Mouse (Mus musculus) thymus, adult 2 months (tissue): ENCODE measurements around the gene Gm49369. TPM values are rescaled to one million over a fixed set of nuclear protein-coding genes. Genes with fewer than 3 reads are reported as not detected.

Experiments
- DNase-seq: peaks from one replicate; pipeline ENCODE4 v3.0.0; 2021
- H3K27ac ChIP-seq: fragments of 200-500 bp; 2 replicates; pipeline ENCODE4 v1.5.1; 2012; ENCODE audit warnings: low read length, control low read depth; ENCODE audit not compliant: control insufficient read depth, insufficient read depth
- H3K27me3 ChIP-seq: fragments of 200-500 bp; 2 replicates; pipeline ENCODE4 v1.6.1; 2012; ENCODE audit warnings: mild to moderate bottlenecking, low read length, moderate library complexity, mixed read lengths; ENCODE audit not compliant: control insufficient read depth, insufficient read depth
- H3K36me3 ChIP-seq: fragments of 200-500 bp; 2 replicates; pipeline ENCODE4 v1.6.1; 2012; ENCODE audit warnings: mild to moderate bottlenecking, low read length, moderate library complexity; ENCODE audit not compliant: control insufficient read depth, insufficient read depth
- H3K4me1 ChIP-seq: fragments of 200-500 bp; replicated peaks from 2 replicates; pipeline ENCODE4 v1.6.1; 2012; ENCODE audit warnings: low read length; ENCODE audit not compliant: control insufficient read depth, insufficient read depth
- H3K4me3 ChIP-seq: fragments of 200-500 bp; 2 replicates; pipeline ENCODE4 v1.5.1; 2012; ENCODE audit warnings: mild to moderate bottlenecking, low read length, control low read depth, moderate library complexity; ENCODE audit not compliant: control insufficient read depth, insufficient read depth
- CTCF ChIP-seq: fragments of 200-500 bp; IDR thresholded peaks from 2 replicates; pipeline ENCODE4 v1.5.1; 2012; ENCODE audit warnings: mild to moderate bottlenecking, control low read depth, low read length, moderate library complexity, borderline replicate concordance; ENCODE audit not compliant: control insufficient read depth, poor library complexity, insufficient read depth; ENCODE audit errors: extremely low read depth
- POLR2A ChIP-seq: fragments of 200-500 bp; IDR thresholded peaks from 2 replicates; pipeline ENCODE4 v1.6.1; 2012; ENCODE audit warnings: mild to moderate bottlenecking, low read length, control low read depth, moderate library complexity; ENCODE audit not compliant: control insufficient read depth, poor library complexity, insufficient read depth; ENCODE audit errors: extremely low read depth
- WGBS: fragments of 180-500 bp; shearing (Covaris S2); methylation state at CpG from one replicate; pipeline ENCODE4 v1.1.7; 2018; 5-methylcytosine and 5-hydroxymethylcytosine counted together
- polyA plus RNA-seq: library from polyadenylated mRNA; depleted of rRNA; stranded (reverse); fragments of >200 nt; gene quantifications from 2 replicates; pipeline ENCODE4 v1.2.3, GENCODE M21; 2012

Gene Gm49369
- polyA plus RNA-seq, 1 experiment, result 0.23 TPM

DNA sequence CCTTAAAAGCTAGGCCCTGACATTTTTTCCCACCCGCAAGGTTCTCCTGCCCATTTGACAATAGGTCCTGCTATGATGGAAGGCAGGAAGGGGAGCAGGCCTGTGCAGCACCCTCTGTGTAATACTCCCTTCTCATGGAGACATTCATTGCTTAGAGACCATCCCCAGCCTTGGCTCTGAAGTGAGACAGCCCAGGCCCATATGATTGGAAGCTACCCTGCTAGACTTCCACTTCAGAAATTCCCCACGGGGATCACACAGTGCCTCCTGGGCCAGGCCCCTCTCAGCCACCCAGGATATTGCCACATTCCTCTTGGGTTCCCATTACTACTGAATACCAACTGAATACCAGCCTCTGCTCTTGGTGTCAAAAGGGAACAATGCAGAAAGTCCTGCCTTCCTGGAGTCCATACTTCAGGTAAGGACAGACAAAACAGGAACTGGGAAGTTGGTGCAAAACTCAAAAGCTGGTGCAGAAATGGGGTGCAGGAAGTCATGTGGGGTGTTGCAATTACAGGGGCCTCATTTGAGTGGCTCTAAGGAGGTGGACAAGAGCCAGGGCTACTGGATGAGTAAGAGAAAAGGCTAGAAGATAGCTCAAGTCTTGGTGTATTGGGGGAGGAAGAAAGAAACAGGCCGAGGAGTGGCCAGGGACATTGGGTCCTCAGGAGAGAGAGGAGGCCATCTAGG lies 7.6 kb upstream of the Gm49369 start:
- WGBS, result 90% methylated on average over 3 of the region's 3 CpGs
- no peaks in the 10 kb centered on the region for H3K27me3 ChIP-seq
- peaks cover 35% of the 10 kb centered on the region for H3K4me1 ChIP-seq
- no peak for DNase-seq
- H3K36me3 ChIP-seq, result peaks cover under 1% of the 10 kb centered on the region; the same call in 1 of the 2 replicates
- no peak overlapping the region for H3K4me3 ChIP-seq
- TF ChIP-seq CTCF (no peak), POLR2A (no peak)
- H3K27ac ChIP-seq, result no peak overlapping the region

GRCm38 (mm10) chr7:142388740-142389139 lies 6.3 kb upstream of the Gm49369 start:
- H3K27me3 ChIP-seq, result no peaks in the 10 kb centered on the region
- H3K27ac ChIP-seq, result no peak overlapping the region
- WGBS, result 100% methylated on average over 2 of the region's 2 CpGs
- H3K4me1 ChIP-seq, result peaks cover 31% of the 10 kb centered on the region
- no peak for DNase-seq
- no peak overlapping the region for H3K4me3 ChIP-seq
- peaks cover 15% of the 10 kb centered on the region; the same call in 1 of the 2 replicates for H3K36me3 ChIP-seq
- no peak for TF ChIP-seq CTCF
- no peak for TF ChIP-seq POLR2A

GRCm38 (mm10) chr7:142388198-142388597 lies 5.7 kb upstream of the Gm49369 start:
- peaks cover 31% of the 10 kb centered on the region for H3K4me1 ChIP-seq
- 88% methylated on average over 1 of the region's 1 CpGs for WGBS
- H3K4me3 ChIP-seq, result peak overlapping the region; percentile 87
- peaks cover 20% of the 10 kb centered on the region for H3K36me3 ChIP-seq
- DNase-seq, result no peak
- no peaks in the 10 kb centered on the region for H3K27me3 ChIP-seq
- peak overlapping the region; percentile 36; the same call in 1 of the 2 replicates for H3K27ac ChIP-seq
- no peak for TF ChIP-seq POLR2A
- no peak for TF ChIP-seq CTCF

- Histone ChIP-seq H3K4me1 (peaks cover 32% of the 10 kb centered on the region), H3K36me3 (peaks cover 26% of the 10 kb centered on the region), H3K27me3 (no peaks in the 10 kb centered on the region), H3K27ac (peak within 1 kb of the TSS; percentile 62), H3K4me3 (peak within 1 kb of the TSS; percentile 87)
- under 1% methylated on average over 55 of the region's 55 CpGs for WGBS
- TF ChIP-seq POLR2A (peak; percentile 94), CTCF (0 out of 2 replicates have a peak, but pooled peaks have one; percentile 27)
- peak; percentile 96 for DNase-seq
Measured at GRCm38 (mm10) chr7:142387419-142388148, 5.1 kb upstream of the Gm49369 start, which contains the start of gene Ctsd. Gene Ctsd (minus strand): TSS chr7:142388038.

GRCm38 (mm10) chr7:142386621-142387201 lies 4.2 kb upstream of the Gm49369 start:
- Histone ChIP-seq H3K4me1 (peaks cover 40% of the 10 kb centered on the region), H3K27me3 (no peaks in the 10 kb centered on the region), H3K4me3 (peak overlapping the region; percentile 87), H3K27ac (peak overlapping the region; percentile 62), H3K36me3 (peaks cover 35% of the 10 kb centered on the region)
- DNase-seq, result peak; percentile 30
- TF ChIP-seq POLR2A, result no peak
- TF ChIP-seq CTCF, result no peak
- WGBS, result 5% methylated on average over 6 of the region's 6 CpGs

DNA sequence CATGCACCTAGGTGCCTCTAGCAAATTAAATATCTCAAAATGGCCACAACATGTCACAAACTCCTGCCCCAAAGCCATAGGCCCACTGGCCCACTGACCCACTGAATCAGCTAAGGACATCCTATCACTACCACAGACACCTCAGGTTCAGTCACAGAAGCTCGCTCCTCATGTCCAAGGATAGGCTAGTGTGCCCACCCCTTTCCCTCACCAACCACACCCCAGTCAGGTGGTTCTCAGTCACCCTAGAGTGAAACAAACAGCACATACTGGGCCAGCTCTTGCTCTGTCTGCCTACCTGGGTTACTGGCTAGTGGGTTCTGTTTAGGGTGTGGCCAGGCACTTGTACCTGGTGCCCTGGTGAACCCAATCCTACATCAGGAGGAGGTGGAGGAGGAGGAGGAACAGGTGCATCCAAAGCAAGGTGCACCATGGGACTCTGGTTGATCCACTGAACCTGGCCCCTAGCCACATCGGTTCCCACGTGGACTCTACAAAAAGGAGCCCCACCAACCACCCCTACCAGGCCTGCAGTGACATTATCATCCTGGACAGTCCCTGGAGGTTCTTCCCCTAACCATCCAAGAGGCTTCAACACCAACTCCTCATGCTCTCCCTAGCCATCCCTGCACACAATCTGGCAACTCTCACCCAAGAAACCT lies 3.4 kb upstream of the Gm49369 start:
- WGBS, result 57% methylated on average over 3 of the region's 3 CpGs
- Histone ChIP-seq H3K27me3 (no peaks in the 10 kb centered on the region), H3K4me3 (peak overlapping the region; percentile 87), H3K36me3 (peaks cover 36% of the 10 kb centered on the region), H3K27ac (peak overlapping the region; percentile 62; the same call in 1 of the 2 replicates), H3K4me1 (peaks cover 48% of the 10 kb centered on the region)
- DNase-seq, result no peak
- TF ChIP-seq POLR2A (no peak), CTCF (no peak)
